Mouse (Mus musculus) right cerebral cortex, postnatal 10 days (tissue): ENCODE results near the gene Apoh.

Source experiments
- DNase-seq, 2 experiments: peaks; one replicate each; pipeline ENCODE4 v3.0.0; 2021; ENCODE audit warnings: low spot score in 2 of 2

The Apoh gene

DNA sequence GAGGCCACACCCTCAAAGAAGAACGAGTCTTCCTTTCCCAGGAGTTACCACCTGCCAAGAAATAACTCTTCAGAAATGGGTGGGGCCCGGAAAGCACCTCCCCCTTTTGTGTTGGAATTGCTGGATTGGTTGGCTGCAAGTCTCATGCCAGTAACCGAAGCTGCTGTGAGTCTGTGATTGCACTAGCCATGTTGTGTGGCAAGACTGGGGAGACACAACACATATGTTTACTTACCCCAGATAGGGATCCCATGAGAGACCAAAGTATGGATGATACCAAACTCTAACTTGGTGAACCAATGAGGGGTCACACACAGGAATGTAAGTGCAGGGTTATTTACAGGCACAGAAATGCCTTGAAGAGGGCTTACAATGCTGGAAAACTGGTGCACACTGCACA lies 39.5 kb downstream of the Apoh start:
- DNase-seq, result no peak

DNA sequence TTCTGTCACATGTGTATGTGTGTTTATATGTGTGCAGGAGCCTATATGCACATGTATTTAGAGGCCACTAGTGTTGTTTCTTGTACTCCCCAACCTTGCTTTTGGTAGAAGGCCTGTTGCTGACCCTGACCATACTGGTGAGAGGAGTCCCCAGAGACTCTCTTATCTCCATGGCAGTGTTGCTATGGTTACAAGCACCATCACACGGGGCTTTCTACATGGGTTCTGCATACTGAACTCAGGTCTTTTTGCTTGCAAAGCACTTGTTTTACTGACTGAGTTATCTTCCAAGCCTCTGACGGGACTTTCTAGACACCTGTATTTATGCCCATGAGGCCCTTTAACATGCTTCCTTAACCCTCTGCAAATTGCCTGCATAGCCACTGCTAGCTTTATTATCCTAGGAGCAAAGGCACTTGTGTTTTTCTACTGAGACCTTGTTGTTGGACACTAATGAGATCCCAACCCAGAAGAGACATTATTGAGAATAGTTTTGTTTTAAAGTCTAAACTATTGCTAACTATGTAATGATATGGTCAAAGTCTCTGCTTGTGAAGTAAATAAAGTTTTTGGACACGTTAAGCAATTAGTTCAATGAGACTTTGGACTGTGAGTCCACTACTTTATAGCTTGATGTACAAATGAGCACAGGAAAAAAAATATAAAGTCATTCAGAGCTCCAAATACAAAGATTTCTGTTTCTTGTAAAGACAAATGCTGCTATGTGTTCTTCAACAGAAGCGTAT lies 41.9 kb downstream of the Apoh start:
- DNase-seq, result no peak

DNA sequence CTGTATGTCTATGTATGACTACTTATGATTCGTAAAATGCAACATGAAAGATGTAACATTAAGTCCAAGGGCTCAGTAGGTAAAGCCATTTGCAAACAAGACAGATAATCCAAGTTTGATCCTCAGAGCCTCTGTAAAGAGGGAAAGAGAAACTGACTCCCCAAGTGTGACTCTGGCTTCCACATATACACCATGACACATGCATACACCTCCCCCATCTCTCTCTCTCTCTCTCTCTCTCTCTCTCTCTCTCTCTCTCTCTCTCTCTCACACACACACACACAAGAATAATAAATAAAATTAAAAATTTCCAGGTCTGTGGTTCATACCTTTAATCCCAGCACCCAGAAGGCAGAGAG lies 42.5 kb downstream of the Apoh start:
- no peak for DNase-seq

DNA sequence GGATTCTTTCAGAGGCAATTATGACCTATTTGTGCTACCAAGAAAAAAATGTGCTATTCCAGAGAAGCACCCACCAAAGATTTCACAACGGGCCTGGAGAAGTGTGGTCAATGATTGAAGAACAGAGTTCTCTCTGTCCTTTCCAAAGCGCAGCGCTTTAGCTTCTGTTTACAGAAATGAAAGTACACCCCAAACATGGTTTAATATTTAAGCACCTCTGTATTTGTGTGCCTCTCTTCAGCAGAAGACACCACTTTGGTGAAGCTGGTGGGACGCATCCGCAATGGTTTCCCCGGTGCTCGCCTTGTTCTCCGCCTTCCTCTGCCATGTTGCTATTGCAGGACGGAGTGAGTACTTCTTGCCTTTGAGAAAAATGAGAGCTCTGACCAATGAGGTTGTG lies 51.9 kb downstream of the Apoh start:
- no peak for DNase-seq

DNA sequence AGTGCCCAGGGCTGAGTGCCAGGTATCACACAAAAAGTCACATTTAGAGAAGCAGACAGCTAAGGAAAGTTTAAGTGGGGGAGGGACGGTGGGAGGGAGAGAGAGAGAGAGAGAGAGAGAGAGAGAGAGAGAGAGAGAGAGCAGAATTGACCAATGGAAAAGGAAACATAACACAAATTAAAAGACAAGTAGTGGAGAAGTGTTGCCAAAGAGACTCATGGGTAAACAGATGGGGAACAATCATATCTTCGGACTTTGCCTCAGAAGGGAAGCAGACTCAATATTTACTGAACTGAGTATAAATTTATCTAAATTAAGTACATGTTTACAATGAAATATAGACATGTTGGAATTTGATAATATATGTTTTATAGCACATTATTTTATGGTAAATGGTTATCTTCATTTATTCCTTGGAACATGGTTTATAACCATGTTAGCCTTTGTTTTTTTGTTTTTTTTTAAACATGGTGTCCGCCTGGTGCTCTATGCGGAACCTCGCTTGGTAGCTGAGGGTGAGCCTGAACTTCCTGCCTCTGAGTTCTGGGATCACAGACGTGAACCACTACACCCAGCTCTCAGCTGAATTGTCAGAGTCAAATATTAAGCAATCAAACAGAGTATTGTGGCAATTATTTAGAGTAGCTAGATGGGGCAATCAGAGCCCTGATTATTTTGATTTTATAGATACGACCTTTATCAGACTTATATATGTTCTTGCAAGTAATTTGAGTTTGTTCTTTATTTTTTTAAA lies 53.1 kb downstream of the Apoh start:
- DNase-seq, result no peak

DNA sequence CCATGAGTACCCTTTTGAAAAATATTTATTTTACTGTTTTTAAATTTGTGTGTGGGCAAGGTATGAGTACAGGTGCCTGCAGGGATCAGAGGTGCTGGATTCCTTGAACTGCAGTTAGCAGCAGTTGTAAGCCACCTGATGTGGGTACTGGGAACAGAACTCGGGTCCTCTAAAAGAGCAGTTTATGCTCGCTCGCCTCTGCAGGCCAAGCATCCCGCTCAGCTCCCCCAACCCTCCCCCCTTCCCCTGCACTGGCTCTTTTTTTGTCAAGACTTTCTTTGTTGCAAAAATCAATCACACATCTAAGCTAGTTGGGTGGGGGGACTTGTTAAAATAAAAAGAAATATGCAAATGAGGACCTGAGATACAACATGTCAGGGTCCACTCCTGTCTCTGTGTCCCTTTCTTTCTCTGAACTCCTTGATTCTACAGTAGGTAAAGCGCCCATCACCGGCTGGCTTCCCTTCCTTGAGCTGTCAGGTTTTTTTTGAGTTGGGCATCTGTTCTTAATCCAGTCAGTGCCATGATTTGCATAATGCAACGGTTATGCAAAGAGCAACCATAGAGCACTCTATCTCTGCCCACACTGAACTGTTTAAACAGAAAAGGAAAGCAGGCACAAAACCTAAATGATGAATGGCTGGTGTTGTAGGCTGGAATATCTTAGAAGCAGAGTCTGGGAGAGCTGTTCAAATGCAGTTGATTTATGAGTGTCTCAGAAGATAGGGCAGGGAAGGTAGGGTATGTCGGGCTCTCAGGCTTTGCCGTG lies 66.9 kb downstream of the Apoh start:
- no peak for DNase-seq

DNA sequence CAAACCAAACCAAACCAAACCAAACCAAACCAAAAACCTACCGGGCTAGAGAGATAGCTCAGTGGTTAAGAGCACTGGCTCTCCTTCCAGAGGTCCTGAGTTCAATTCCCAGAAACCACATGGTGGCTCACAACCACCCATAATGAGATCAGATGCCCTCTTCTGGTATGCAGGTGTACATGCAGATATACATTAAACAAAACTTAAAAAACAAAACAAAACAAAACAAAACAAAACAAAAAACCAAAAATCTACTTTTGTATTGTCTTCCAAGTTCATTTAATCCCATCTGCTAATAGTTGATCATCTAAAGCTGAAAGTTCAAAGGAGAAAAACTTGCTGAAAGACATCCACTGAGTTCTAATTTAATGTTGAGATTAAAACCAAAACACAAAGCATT lies 73.2 kb downstream of the Apoh start:
- no peak for DNase-seq

DNA sequence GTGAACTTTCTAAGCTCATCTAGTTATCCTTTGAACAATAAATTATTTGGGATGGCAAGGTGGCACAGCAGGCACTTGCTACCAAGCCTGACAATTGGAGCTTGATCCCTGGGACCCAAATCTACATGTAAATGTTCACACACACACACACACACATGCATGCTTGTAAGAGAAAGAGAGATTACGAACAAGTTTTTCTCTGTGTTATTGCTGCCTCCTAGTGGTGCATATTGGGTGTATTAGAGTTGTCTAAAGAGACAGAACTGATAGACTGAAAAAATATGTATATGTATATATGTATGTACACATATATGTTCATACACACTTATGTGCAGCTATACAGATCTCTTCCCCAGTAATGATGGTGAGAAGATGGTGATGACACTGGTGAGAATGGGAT lies 75.4 kb downstream of the Apoh start:
- no peak for DNase-seq

DNA sequence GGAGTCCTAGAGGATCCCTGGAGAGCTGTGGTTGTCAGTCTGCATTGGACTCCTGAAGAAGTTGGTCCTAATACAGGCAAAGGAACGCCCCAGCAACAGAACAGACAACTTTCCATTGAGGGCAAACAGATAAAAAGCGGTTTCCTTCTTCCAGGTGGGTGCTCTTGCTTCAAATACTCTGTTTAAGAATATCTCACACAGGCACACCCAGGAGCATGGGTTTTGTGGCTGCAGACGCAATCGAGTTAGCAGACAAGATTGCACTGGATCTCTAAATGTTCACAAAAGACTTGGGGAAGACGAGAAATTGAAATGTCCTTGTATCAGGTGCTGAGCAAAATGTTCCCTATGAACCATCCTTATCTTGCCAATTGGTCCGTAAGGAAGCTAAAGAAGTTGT lies 76.1 kb downstream of the Apoh start:
- DNase-seq, result no peak

DNA sequence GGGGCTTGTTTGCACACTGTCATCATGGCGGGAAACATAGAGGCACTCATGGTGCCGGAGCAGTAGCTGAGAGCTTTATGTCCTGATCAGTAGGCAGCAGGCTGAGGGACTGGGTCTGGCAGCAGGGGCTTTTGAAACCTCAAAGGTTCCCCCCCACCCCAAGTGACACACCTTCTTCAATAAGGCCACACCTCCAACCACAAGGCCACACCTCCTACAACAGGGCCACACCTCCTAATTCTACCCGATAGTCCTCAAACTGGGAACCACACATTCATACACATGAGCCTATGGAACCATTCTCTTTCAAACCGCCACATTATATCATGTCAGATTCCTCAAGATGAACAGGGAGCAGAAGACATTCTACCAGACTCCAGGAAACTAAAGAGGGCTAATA lies 77.6 kb downstream of the Apoh start:
- DNase-seq, result no peak

DNA sequence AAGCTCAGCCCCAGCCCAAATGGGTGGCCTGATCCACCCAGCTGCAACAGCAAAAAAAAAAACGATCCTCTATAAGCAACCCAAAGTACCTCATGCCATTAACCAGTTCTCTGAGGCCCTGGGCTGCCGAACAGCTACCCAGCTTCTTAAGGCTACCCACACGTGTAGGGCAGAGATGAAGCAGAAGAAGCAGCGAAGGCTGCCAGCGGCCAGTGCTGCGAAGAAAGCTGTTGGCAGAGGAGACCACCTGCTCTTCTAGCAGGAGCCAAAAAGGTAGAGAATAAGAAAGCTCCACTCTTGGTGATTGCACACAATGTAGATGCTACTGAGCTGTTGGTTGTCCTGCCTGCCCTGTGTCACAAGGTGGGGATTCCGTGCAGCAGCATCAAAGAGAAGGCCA lies 80.1 kb downstream of the Apoh start:
- no peak for DNase-seq

DNA sequence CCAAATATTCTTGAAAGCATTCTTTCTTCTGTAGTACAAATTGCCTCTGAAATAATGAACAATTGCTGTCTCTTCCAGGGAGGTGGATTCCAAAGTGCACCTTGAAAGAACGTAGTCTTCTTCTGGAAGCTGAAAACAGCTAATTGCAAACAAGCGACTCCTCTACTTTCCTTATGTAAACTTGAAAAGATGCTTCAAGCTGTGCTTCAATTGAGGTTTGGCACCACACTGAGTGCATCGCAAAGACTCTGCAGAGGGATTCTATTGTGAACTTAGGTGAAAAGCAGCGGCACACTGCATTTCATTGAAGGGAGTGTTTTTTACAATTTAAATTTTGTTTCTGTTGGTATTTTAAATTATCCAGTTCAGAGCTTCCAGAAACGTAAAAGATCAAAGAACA lies 81.0 kb downstream of the Apoh start:
- DNase-seq, result no peak

DNA sequence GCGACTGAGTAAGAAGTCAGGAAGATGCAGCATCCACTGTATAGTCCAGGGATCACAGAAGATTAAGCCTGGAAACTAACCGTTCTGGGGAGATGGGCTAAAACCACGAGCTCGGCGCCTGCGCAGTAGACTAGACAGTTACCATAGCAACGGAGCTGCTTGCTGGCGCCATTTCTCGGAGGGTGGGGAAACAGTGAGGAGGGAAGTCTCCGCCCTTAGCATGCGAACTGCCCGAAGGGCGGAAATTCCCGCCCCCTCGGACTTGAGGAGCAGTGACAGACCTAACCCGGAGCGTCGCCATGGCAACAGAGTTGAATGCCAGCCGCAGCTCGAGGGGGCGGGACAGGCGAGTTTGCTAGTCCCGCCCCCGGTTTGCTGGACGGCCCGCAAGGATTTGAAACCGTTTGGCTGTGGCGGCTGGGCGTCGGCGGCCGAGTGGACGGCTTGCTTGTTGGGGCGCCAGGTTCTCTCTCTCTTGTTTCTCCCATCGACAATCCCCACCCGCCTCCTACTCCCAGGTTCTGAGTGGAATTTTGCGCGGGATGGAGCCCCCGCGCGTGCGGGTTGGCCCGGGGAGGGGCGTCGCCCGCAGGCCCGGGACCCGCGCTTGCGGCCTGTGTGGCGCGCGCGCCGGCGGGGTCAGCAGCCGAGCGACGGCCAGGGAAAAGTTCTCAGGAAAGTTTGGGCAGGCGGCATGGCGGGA lies 81.9 kb downstream of the Apoh start, which contains the start of gene Cep112:
Gene Cep112 (plus strand): TSS at position 304 of the 703 bp plus-strand sequence.
- peak; percentile 98 to 99 for DNase-seq

DNA sequence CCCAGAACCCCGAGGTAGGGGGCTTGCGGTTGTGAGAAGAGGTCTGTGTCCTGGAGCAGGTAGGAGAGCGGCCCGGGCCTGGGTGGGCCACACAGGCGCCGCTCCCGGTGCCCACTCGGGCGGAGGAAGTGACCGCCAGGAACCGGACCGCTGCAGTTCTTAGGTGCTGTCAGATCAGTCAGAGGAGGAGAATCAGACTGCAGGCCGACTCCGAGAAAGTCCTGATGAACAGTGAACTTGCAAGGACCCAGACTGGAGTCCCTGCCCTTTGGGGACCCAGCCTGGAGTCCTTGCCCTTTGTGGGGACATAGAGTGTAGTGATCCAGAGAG lies 82.4 kb downstream of the Apoh start:
- peak in 1 of 2 experiments; percentile 44 for DNase-seq

DNA sequence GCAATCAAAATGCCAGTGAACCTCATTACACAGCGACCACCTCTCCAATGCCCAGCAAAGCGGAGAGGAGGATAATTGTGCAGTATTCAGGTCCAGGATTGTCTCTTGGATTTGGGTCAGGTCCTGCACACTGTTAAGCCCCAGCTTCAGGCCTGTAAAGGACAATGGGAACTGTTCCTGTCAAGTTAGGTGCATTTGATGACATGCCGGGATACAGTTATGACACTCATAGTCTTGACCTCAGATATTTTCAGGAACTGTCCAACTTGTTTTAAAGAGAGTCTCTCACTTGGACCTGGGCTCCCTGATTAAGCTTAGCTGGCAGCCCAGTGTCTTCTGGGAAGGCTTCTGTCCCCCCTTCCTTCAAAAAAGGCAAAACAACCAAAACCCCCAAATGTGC lies 82.9 kb downstream of the Apoh start:
- no peak for DNase-seq

DNA sequence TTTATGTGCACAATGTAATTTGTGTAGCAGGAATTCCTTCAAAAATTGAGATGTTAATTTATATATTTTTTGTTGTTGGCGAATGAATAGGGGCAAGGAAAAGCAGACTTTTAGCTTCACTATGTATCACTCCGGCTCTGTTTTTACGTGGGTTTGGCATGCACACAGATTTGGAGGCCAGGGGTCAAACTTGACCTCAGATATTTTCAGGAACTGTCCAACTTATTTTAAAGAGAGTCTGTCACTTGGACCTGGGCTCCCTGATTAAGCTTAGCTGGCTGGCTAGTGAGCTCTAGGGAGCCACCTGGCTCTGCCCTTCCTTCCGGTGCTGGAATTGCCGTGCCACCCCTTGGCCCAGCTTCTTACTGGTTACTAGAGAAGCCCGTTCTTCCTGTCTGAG lies 84.0 kb downstream of the Apoh start:
- no peak for DNase-seq

DNA sequence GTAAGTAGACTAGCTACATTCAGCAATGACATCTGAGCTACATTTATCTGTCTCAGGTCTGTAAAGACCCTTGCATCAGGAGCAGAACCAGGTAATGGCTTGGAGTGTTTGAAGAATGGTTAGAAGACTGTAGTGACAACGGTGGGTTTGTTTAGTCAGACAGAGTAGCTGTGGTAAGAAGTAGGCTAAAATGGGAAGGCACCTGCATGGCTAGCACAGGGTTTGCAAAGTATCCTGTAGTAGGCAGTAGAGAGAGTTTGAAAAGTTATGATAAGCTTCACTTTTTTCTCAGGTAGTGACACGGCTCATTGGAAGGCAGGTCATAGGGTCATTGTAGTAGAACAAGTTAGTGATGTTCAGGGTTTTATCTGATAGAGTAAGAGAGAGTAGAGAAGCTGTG lies 85.9 kb downstream of the Apoh start:
- no peak for DNase-seq

DNA sequence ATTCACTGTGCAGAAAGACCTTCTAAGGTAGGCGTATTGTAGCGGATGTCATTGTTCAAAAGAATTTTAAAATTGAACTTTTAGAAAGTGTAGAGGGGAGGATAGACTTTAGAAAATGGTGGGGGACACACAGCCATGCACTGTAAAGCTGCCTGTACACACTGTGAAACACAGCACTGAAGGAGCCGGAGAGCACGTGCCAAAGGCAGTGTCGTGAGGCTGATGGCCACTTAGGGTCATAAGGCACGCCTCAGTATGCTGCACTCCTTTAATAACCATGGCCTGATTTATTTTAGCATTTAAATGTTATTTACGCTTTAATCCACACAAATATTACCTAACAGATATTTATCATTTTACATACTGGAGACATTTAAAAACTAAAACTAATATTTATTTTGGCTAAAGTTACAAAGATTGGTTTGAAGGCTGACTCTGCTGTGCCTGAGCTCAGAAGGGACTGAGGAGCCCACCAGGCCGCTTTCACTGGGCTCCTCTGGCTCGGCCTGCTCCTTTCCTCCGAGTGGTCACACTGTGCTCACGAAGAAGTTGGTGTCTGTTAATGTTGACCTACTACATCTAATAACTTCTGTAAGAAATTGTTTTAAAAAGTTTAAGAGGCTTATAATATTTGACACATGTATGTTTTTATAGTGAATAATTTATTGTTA lies 100.9 kb downstream of the Apoh start:
- no peak for DNase-seq

DNA sequence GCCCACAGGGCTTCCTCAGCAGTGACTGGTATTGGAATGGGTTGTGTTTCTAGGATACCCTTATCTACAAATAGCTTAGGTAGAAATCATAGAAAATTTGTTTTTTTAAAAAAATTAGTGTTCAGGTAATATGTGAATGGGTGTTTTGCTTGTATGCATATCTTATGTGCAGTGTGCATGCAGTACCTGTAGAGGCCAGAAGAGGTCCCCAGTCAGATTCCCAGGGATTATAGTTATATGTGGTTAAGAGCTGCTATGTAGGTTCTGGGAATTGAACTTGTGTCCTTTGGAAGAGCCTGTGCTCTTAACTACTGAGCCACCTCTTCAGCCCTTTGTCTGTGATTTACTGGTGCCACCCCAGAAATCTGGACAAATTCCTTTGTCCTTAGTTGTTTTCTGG lies 104.0 kb downstream of the Apoh start:
- no peak for DNase-seq

DNA sequence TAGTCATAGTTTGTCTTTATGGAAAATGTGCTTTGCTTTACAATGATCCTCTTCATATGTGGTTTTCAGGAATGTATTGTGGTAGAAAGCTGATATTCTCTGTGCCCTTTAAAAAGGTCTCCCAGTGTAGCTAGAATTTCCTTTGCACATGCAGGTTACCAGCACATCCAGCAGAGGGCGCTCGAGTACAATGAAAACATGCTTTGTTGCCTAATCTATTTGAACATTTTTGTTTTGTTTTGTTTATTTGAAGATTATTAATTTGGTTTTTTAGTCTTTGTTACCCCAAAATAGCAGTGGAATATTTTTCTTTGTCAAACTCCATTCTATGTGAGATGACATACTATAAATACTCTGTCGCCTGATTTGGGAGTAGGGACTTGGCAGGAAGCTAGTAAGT lies 106.7 kb downstream of the Apoh start:
- DNase-seq, result peak; percentile 65 to 87

DNA sequence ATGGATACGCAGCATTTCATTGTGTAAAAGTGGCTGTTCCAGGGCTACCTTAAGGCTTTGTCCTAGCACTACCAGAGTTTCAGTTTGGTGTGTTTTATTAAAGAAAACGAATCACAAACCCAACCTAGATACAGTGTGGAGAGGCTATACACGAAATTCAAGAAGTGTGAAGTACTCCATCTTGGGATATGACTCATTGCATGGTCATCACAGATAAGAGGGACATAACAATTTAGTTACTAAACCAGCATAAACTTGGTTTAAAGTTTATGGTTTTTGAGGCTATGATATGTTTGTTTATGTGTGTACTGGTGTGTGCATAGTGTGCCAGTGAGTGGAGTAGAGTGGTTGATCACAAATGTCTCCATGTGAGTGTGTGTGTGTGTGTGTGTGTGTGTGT lies 116.4 kb downstream of the Apoh start:
- DNase-seq, result no peak
